Comparison of ENCODE assay signal across 16 mouse cellular contexts in genomic region chr17:35816686-35817085, GRCm38 (mm10). TPM values are rescaled to one million over a fixed set of nuclear protein-coding genes. Genes with fewer than 3 reads are reported as not detected.
DNase-seq lines count a peak whose midpoint lies in the region; ATAC-seq and TF ChIP-seq lines count a peak whose summit lies in the region.
"Had no signal": no experiment of that assay in that cellular context is flagged by ENCODE, and none has a peak within 500 bp of the region (broad histone marks: within the 10 kb centered on the region; RNA-seq: fewer than 3 reads in every experiment).

No protein-coding gene starts in this region.

- WGBS in heart, postnatal 0 days, result 64% methylated on average over 8 of the region's 14 CpGs
- 48% methylated on average over 7 of the region's 14 CpGs for WGBS in heart, embryonic 11.5 days (ENCODE audit: insufficient replicate concordance)
- 34% methylated on average over 9 of the region's 14 CpGs for WGBS in liver, adult 2 months
- 57% methylated on average over 8 of the region's 14 CpGs for WGBS in liver, postnatal 0 days (ENCODE audit: insufficient replicate concordance)
- 19% methylated on average over 13 of the region's 14 CpGs for WGBS in embryonic facial prominence, embryonic 13.5 days
- WGBS in limb, embryonic 12.5 days, result 36% methylated on average over 9 of the region's 14 CpGs

- H3K4me1 ChIP-seq in heart, postnatal 0 days (ENCODE audit: control insufficient read depth, insufficient read depth), result peaks cover 46% of the 10 kb centered on the region
- H3K4me1 ChIP-seq in heart, embryonic 11.5 days (ENCODE audit: control insufficient read depth, insufficient read depth, low read length), result peaks cover 38% of the 10 kb centered on the region
- peaks cover 28% of the 10 kb centered on the region for H3K4me1 ChIP-seq in liver, adult 2 months (ENCODE audit: control insufficient read depth, insufficient read depth, low read length)
- H3K4me1 ChIP-seq in liver, postnatal 0 days (ENCODE audit: insufficient read depth), result peaks cover 48% of the 10 kb centered on the region
- peaks cover 65% of the 10 kb centered on the region for H3K4me1 ChIP-seq in embryonic facial prominence, embryonic 13.5 days
- peaks cover 30% of the 10 kb centered on the region for H3K4me1 ChIP-seq in limb, embryonic 12.5 days (replicated peaks)

- H3K27me3 ChIP-seq in heart, postnatal 0 days (ENCODE audit: control insufficient read depth, insufficient read depth, low read length), result no peaks in the 10 kb centered on the region
- 0 out of 2 replicates have a peak, but pooled peaks cover 2% of the 10 kb centered on the region for H3K27me3 ChIP-seq in heart, embryonic 11.5 days (ENCODE audit: control insufficient read depth, insufficient read depth, low read length)
- no peaks in the 10 kb centered on the region for H3K27me3 ChIP-seq in liver, adult 2 months (ENCODE audit: control insufficient read depth, insufficient read depth, low read length)
- no peaks in the 10 kb centered on the region for H3K27me3 ChIP-seq in liver, postnatal 0 days (ENCODE audit: insufficient read depth, low read length)
- no peaks in the 10 kb centered on the region for H3K27me3 ChIP-seq in embryonic facial prominence, embryonic 13.5 days
- H3K27me3 ChIP-seq in limb, embryonic 12.5 days, result peaks cover 4% of the 10 kb centered on the region; the same call in 1 of the 2 replicates

- no peak for TF ChIP-seq CTCF in heart, postnatal 0 days (IDR thresholded peaks at IDR 0.05; ENCODE audit: low read depth)
- TF ChIP-seq CTCF in liver, adult 2 months (IDR thresholded peaks at IDR 0.05; ENCODE audit: low read depth, low read length), result no peak
- TF ChIP-seq CTCF in liver, postnatal 0 days (IDR thresholded peaks at IDR 0.05; ENCODE audit: low read depth), result no peak

- no peak for TF ChIP-seq EP300 in heart, postnatal 0 days (IDR thresholded peaks at IDR 0.05; ENCODE audit: low read depth)
- no peak for TF ChIP-seq EP300 in liver, postnatal 0 days (IDR thresholded peaks at IDR 0.05; ENCODE audit: low read depth)

- H3K27ac ChIP-seq in heart, postnatal 0 days (ENCODE audit: low read depth), result peak overlapping the region; percentile 96
- no peak overlapping the region; the same call in 1 of the 2 replicates for H3K27ac ChIP-seq in heart, embryonic 11.5 days (ENCODE audit: low read depth, low read length)
- H3K27ac ChIP-seq in liver, adult 2 months (replicated peaks; ENCODE audit: insufficient read depth, low read depth, low read length), result no peak overlapping the region
- no peak overlapping the region for H3K27ac ChIP-seq in liver, postnatal 0 days (ENCODE audit: low read depth)
- H3K27ac ChIP-seq in embryonic facial prominence, embryonic 13.5 days, result peak overlapping the region; percentile 84; the same call in 1 of the 2 replicates
- peak overlapping the region; percentile 53; the same call in 1 of the 2 replicates for H3K27ac ChIP-seq in limb, embryonic 12.5 days
- H3K27ac ChIP-seq: midbrain, embryonic 13.5 days had no signal

- no peak for ATAC-seq in heart, postnatal 0 days (ENCODE audit: insufficient read depth, low read depth)
- ATAC-seq in heart, embryonic 11.5 days (replicated peaks; ENCODE audit: insufficient number of reproducible peaks, low FRiP score, low TSS enrichment), result no peak
- no peak for ATAC-seq in liver, postnatal 0 days
- ATAC-seq in embryonic facial prominence, embryonic 13.5 days (ENCODE audit: insufficient number of reproducible peaks, insufficient read depth, low FRiP score, low TSS enrichment, low read depth), result no peak
- ATAC-seq in limb, embryonic 12.5 days (ENCODE audit: insufficient number of reproducible peaks, insufficient read depth, low FRiP score, low TSS enrichment, low read depth), result no peak
- ATAC-seq: forebrain, embryonic 16.5 days; hindbrain, embryonic 16.5 days; intestine, postnatal 0 days; midbrain, embryonic 13.5 days had no signal

- H3K4me2 ChIP-seq in heart, postnatal 0 days (ENCODE audit: low read depth, low read length), result no peak overlapping the region
- H3K4me2 ChIP-seq in heart, embryonic 11.5 days, result no peak overlapping the region
- H3K4me2 ChIP-seq in liver, postnatal 0 days (ENCODE audit: low read depth, low read length), result no peak overlapping the region
- peak overlapping the region; percentile 30; the same call in 1 of the 2 replicates for H3K4me2 ChIP-seq in embryonic facial prominence, embryonic 13.5 days
- peak overlapping the region; percentile 22; the same call in 1 of the 2 replicates for H3K4me2 ChIP-seq in limb, embryonic 12.5 days
- H3K4me2 ChIP-seq: midbrain, embryonic 13.5 days had no signal

- H3K36me3 ChIP-seq in heart, postnatal 0 days (replicated peaks; ENCODE audit: control insufficient read depth, insufficient read depth, low read length), result no peaks in the 10 kb centered on the region
- H3K36me3 ChIP-seq in heart, embryonic 11.5 days (ENCODE audit: control insufficient read depth, insufficient read depth, low read length), result no peaks in the 10 kb centered on the region
- no peaks in the 10 kb centered on the region for H3K36me3 ChIP-seq in liver, adult 2 months (ENCODE audit: control insufficient read depth, insufficient read depth, low read length)
- no peaks in the 10 kb centered on the region for H3K36me3 ChIP-seq in liver, postnatal 0 days (replicated peaks; ENCODE audit: insufficient read depth, low read length)
- H3K36me3 ChIP-seq in embryonic facial prominence, embryonic 13.5 days, result no peaks in the 10 kb centered on the region
- H3K36me3 ChIP-seq in limb, embryonic 12.5 days, result no peaks in the 10 kb centered on the region
- H3K36me3 ChIP-seq: midbrain, embryonic 13.5 days had no signal

- no peak for DNase-seq in heart, postnatal 0 days (ENCODE audit: low spot score)
- peak; percentile 72 for DNase-seq in liver, adult 2 months (ENCODE audit: extremely low read depth, low read depth, low spot score)
- no peak for DNase-seq in liver, postnatal 0 days
- DNase-seq in thymus, postnatal 4 days, result no peak
- DNase-seq: adrenal gland, postnatal 25 days; cerebellum, adult 2 months; layer of hippocampus, adult 9-11 months; retina, postnatal 1 day; right cerebral cortex, postnatal 4 days had no signal

- TF ChIP-seq POLR2A in liver, adult 2 months (IDR thresholded peaks at IDR 0.05; ENCODE audit: extremely low read depth, insufficient read depth, low read length), result no peak

- no peak overlapping the region for H3K9ac ChIP-seq in heart, postnatal 0 days (replicated peaks; ENCODE audit: low read depth, low read length)
- H3K9ac ChIP-seq in heart, embryonic 11.5 days (ENCODE audit: low read depth, low read length), result no peak overlapping the region
- H3K9ac ChIP-seq in liver, adult 2 months (ENCODE audit: low read depth, low read length), result no peak overlapping the region
- no peak overlapping the region for H3K9ac ChIP-seq in liver, postnatal 0 days (replicated peaks)
- H3K9ac ChIP-seq in embryonic facial prominence, embryonic 13.5 days, result no peak overlapping the region
- H3K9ac ChIP-seq in limb, embryonic 12.5 days (replicated peaks), result no peak overlapping the region
- H3K9ac ChIP-seq: midbrain, embryonic 13.5 days had no signal

- no peaks in the 10 kb centered on the region for H3K9me3 ChIP-seq in heart, postnatal 0 days (replicated peaks; ENCODE audit: control insufficient read depth, low read length)
- H3K9me3 ChIP-seq in heart, embryonic 11.5 days (replicated peaks; ENCODE audit: control insufficient read depth, low read length), result no peaks in the 10 kb centered on the region
- no peaks in the 10 kb centered on the region for H3K9me3 ChIP-seq in liver, postnatal 0 days (ENCODE audit: low read length)
- H3K9me3 ChIP-seq in embryonic facial prominence, embryonic 13.5 days, result no peaks in the 10 kb centered on the region
- H3K9me3 ChIP-seq in limb, embryonic 12.5 days, result no peaks in the 10 kb centered on the region
- H3K9me3 ChIP-seq: midbrain, embryonic 13.5 days had no signal

- H3K4me3 ChIP-seq in heart, postnatal 0 days (ENCODE audit: low read depth, low read length), result no peak overlapping the region
- H3K4me3 ChIP-seq in heart, embryonic 11.5 days (ENCODE audit: low read depth, low read length), result no peak overlapping the region
- H3K4me3 ChIP-seq in liver, adult 2 months (ENCODE audit: insufficient read depth, low read depth, low read length), result no peak overlapping the region
- H3K4me3 ChIP-seq in liver, postnatal 0 days (ENCODE audit: low read depth, low read length), result no peak overlapping the region
- H3K4me3 ChIP-seq in embryonic facial prominence, embryonic 13.5 days, result no peak overlapping the region
- no peak overlapping the region for H3K4me3 ChIP-seq in limb, embryonic 12.5 days (replicated peaks)
- H3K4me3 ChIP-seq: midbrain, embryonic 13.5 days had no signal

- no peaks in the 10 kb centered on the region for H3K79me2 ChIP-seq in liver, adult 2 months (ENCODE audit: control insufficient read depth, insufficient read depth, low read length)

RNA-seq across cellular contexts. Expression of gene Ier3, which starts 4.8 kb away (rescaled TPM):
- 41.7 and 50.5 TPM in 2 replicates for total RNA-seq in heart, postnatal 0 days (2014; rRNA removed; ENCODE audit: low replicate concordance)
- polyA plus RNA-seq in heart, postnatal 0 days (2015; fragmentation: Nextera tagmentation; extraction: Ambion mirVana), result 70.7 and 79.4 TPM in 2 replicates
- polyA plus RNA-seq in heart, embryonic 11.5 days (2014; fragmentation: Nextera tagmentation; extraction: Ambion mirVana), result 13.2 and 17.0 TPM in 2 replicates
- 0.92 and 0.94 TPM in 2 replicates for total RNA-seq in liver, adult 2 months (2014; rRNA removed)
- polyA plus RNA-seq in liver, adult 2 months (2012; rRNA removed), result 0.91 and 1.6 TPM in 2 replicates
- polyA plus RNA-seq in liver, postnatal 0 days (2015; fragmentation: Nextera tagmentation; extraction: Ambion mirVana), result 15.4 and 18.6 TPM in 2 replicates
- 20.1 and 27.7 TPM in 2 replicates for polyA plus RNA-seq in embryonic facial prominence, embryonic 13.5 days (2015; fragmentation: Nextera tagmentation; extraction: Ambion mirVana)
- 8.7 and 9.9 TPM in 2 replicates for polyA plus RNA-seq in limb, embryonic 12.5 days (2016; fragmentation: Nextera tagmentation; extraction: Ambion mirVana)

RNA-seq across cellular contexts. Expression of gene Flot1, which starts 6.3 kb away (rescaled TPM):
- total RNA-seq in heart, postnatal 0 days (2014; rRNA removed; ENCODE audit: low replicate concordance), result 161 and 163 TPM in 2 replicates
- 122 and 132 TPM in 2 replicates for polyA plus RNA-seq in heart, postnatal 0 days (2015; fragmentation: Nextera tagmentation; extraction: Ambion mirVana)
- 71.3 and 74.0 TPM in 2 replicates for polyA plus RNA-seq in heart, embryonic 11.5 days (2014; fragmentation: Nextera tagmentation; extraction: Ambion mirVana)
- total RNA-seq in liver, adult 2 months (2014; rRNA removed), result 18.0 and 19.5 TPM in 2 replicates
- polyA plus RNA-seq in liver, adult 2 months (2012; rRNA removed), result 19.6 and 26.7 TPM in 2 replicates
- 25.9 and 31.3 TPM in 2 replicates for polyA plus RNA-seq in liver, postnatal 0 days (2015; fragmentation: Nextera tagmentation; extraction: Ambion mirVana)
- polyA plus RNA-seq in embryonic facial prominence, embryonic 13.5 days (2015; fragmentation: Nextera tagmentation; extraction: Ambion mirVana), result 61.0 and 67.2 TPM in 2 replicates
- polyA plus RNA-seq in limb, embryonic 12.5 days (2016; fragmentation: Nextera tagmentation; extraction: Ambion mirVana), result 45.8 and 45.9 TPM in 2 replicates

RNA-seq across cellular contexts. Expression of gene Tubb5, which starts 21.4 kb away (rescaled TPM):
- 1,043 and 1,325 TPM in 2 replicates for total RNA-seq in heart, postnatal 0 days (2014; rRNA removed; ENCODE audit: low replicate concordance)
- 259 and 267 TPM in 2 replicates for polyA plus RNA-seq in heart, postnatal 0 days (2015; fragmentation: Nextera tagmentation; extraction: Ambion mirVana)
- polyA plus RNA-seq in heart, embryonic 11.5 days (2014; fragmentation: Nextera tagmentation; extraction: Ambion mirVana), result 855 and 931 TPM in 2 replicates
- 37.5 and 67.3 TPM in 2 replicates for total RNA-seq in liver, adult 2 months (2014; rRNA removed)
- polyA plus RNA-seq in liver, adult 2 months (2012; rRNA removed), result 56.4 and 62.2 TPM in 2 replicates
- 198 and 213 TPM in 2 replicates for polyA plus RNA-seq in liver, postnatal 0 days (2015; fragmentation: Nextera tagmentation; extraction: Ambion mirVana)
- polyA plus RNA-seq in embryonic facial prominence, embryonic 13.5 days (2015; fragmentation: Nextera tagmentation; extraction: Ambion mirVana), result 1,166 and 1,221 TPM in 2 replicates
- polyA plus RNA-seq in limb, embryonic 12.5 days (2016; fragmentation: Nextera tagmentation; extraction: Ambion mirVana), result 1,183 and 1,215 TPM in 2 replicates

RNA-seq across cellular contexts. Expression of gene Mdc1, which starts 24.6 kb away (rescaled TPM):
- 5.4 and 25.0 TPM in 2 replicates for total RNA-seq in heart, postnatal 0 days (2014; rRNA removed; ENCODE audit: low replicate concordance)
- polyA plus RNA-seq in heart, postnatal 0 days (2015; fragmentation: Nextera tagmentation; extraction: Ambion mirVana), result 2.3 and 3.0 TPM in 2 replicates
- polyA plus RNA-seq in heart, embryonic 11.5 days (2014; fragmentation: Nextera tagmentation; extraction: Ambion mirVana), result 19.0 and 19.5 TPM in 2 replicates
- 3.0 and 3.5 TPM in 2 replicates for total RNA-seq in liver, adult 2 months (2014; rRNA removed)
- polyA plus RNA-seq in liver, adult 2 months (2012; rRNA removed), result 1.7 and 2.4 TPM in 2 replicates
- polyA plus RNA-seq in liver, postnatal 0 days (2015; fragmentation: Nextera tagmentation; extraction: Ambion mirVana), result 2.5 and 3.3 TPM in 2 replicates
- 15.7 and 21.0 TPM in 2 replicates for polyA plus RNA-seq in embryonic facial prominence, embryonic 13.5 days (2015; fragmentation: Nextera tagmentation; extraction: Ambion mirVana)
- polyA plus RNA-seq in limb, embryonic 12.5 days (2016; fragmentation: Nextera tagmentation; extraction: Ambion mirVana), result 16.9 and 19.4 TPM in 2 replicates

RNA-seq across cellular contexts. Expression of gene Nrm, which starts 44.4 kb away (rescaled TPM):
- total RNA-seq in heart, postnatal 0 days (2014; rRNA removed; ENCODE audit: low replicate concordance), result 16.1 and 36.2 TPM in 2 replicates
- 18.0 and 21.6 TPM in 2 replicates for polyA plus RNA-seq in heart, postnatal 0 days (2015; fragmentation: Nextera tagmentation; extraction: Ambion mirVana)
- polyA plus RNA-seq in heart, embryonic 11.5 days (2014; fragmentation: Nextera tagmentation; extraction: Ambion mirVana), result 44.5 and 48.1 TPM in 2 replicates
- total RNA-seq in liver, adult 2 months (2014; rRNA removed), result 0.18 and 2.4 TPM in 2 replicates
- 1.4 and 2.4 TPM in 2 replicates for polyA plus RNA-seq in liver, adult 2 months (2012; rRNA removed)
- polyA plus RNA-seq in liver, postnatal 0 days (2015; fragmentation: Nextera tagmentation; extraction: Ambion mirVana), result 15.5 and 15.8 TPM in 2 replicates
- 49.0 and 53.5 TPM in 2 replicates for polyA plus RNA-seq in embryonic facial prominence, embryonic 13.5 days (2015; fragmentation: Nextera tagmentation; extraction: Ambion mirVana)
- 51.3 and 52.5 TPM in 2 replicates for polyA plus RNA-seq in limb, embryonic 12.5 days (2016; fragmentation: Nextera tagmentation; extraction: Ambion mirVana)

Comparison
In these comparisons a context has a peak if more than half of its experiments do, and no peak if none do; other contexts are left out.
1. H3K27ac ChIP-seq: peak in heart, postnatal 0 days (single experiment), embryonic facial prominence, embryonic 13.5 days (single experiment) and limb, embryonic 12.5 days (single experiment); none in heart, embryonic 11.5 days (single experiment), liver, adult 2 months (single experiment) and liver, postnatal 0 days (single experiment).
2. H3K4me2 ChIP-seq: peak in embryonic facial prominence, embryonic 13.5 days (single experiment) and limb, embryonic 12.5 days (single experiment); none in heart, postnatal 0 days (single experiment), heart, embryonic 11.5 days (single experiment) and liver, postnatal 0 days (single experiment).